Mouse (Mus musculus) ES-Bruce4 (cell line): ENCODE measurements around the gene Cdkal1.

Experiments
- CTCF ChIP-seq: IDR thresholded peaks from one replicate; pipeline ENCODE4 v1.8.1; 2011; ENCODE audit warnings: low read depth, low read length
- EP300 ChIP-seq: IDR thresholded peaks from 2 replicates; pipeline ENCODE4 v1.6.1; 2011; ENCODE audit warnings: low read depth, low read length; ENCODE audit not compliant: insufficient read depth
- POLR2A ChIP-seq: IDR thresholded peaks from one replicate; pipeline ENCODE4 v1.8.1; 2011; ENCODE audit warnings: low read length; ENCODE audit not compliant: insufficient read depth

DNA sequence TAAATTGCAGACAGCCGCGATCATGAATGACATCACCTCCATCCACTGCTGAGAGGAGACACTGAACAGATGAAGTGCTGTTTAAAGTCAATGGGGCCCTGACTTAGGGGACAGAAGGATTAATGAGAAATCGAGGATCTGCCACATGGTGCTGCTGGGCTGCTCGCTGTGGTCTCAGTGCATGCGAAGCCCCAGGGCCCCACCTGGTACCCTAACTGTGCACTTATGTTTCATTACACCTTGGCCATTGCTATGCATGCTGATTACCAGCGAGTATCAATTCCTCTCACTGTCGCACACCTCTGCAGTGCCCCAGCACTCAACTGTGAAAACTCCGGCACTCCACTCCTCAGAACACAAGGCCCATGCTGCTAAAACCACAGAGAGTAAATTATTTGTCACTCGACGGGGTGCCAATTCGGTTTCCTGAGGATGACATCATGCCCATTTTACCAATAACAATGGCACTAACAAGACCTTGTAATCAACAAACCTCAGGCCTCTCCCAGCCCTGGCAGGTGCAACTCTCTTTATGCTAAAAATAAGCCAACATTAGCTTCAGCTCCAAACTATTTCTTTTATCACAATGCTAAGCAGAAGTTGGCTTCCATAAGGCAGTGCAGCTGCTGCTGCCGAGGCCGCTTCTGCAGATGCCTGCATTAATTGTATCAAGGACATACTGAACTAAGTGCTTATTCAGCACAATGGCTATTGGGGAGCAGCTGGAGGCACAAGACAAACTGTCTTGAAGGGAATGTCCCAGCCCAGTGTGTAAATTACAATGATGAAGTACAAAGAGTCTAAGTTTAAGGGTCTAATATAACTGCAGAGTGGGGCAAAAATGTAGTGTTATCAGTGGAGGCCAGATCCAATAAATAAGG is 245.2 kb downstream of the Cdkal1 start:
- TF ChIP-seq EP300 (no peak), CTCF (no peak), POLR2A (no peak)
